Mouse (Mus musculus): ENCODE results near the gene Dapk2. TPM values are rescaled to one million over a fixed set of nuclear protein-coding genes. Genes with fewer than 3 reads are reported as not detected.

Gene Dapk2
- polyA plus RNA-seq, 1 experiment = 10.8 TPM

DNA sequence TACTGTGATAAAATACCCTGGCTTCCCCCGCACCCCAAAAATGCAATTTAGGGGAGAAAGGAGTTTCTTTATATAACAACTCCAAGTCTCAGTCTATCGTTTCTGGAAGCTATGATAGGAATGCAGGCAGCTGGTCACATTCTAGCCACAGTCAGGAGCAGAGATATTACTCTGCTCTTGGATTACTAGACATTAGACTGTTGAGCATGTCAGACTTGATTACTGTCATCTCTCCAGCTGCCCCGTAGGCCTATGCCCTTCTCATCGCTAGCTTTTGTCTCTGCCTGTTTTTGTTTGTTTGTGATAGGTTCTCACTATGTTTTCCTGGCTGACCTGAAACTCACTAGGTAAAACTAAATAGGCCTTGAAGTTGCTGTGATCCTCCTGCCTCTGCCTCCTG lies 150.7 kb downstream of the Dapk2 start:
- TF ChIP-seq GATA1 (IDR thresholded peaks at IDR 0.05; ENCODE audit: low read length) (no peak), TAL1 (IDR thresholded peaks at IDR 0.05; ENCODE audit: low read length) (no peak)
- no peak overlapping the region for H3K4me3 ChIP-seq (replicated peaks)
- H3K27me3 ChIP-seq (ENCODE audit: control insufficient read depth) = peaks cover 3% of the 10 kb centered on the region
- H3K4me1 ChIP-seq (ENCODE audit: control insufficient read depth) = peaks cover 32% of the 10 kb centered on the region
- no peaks in the 10 kb centered on the region for H3K9me3 ChIP-seq (ENCODE audit: control insufficient read depth, low read length)
- no peaks in the 10 kb centered on the region for H3K36me3 ChIP-seq (ENCODE audit: control insufficient read depth)

- Histone ChIP-seq H3K27me3 (ENCODE audit: control insufficient read depth) (peaks cover 5% of the 10 kb centered on the region), H3K4me1 (ENCODE audit: control insufficient read depth) (peaks cover 6% of the 10 kb centered on the region), H3K9me3 (ENCODE audit: control insufficient read depth, low read length) (no peaks in the 10 kb centered on the region), H3K4me3 (replicated peaks) (no peak overlapping the region), H3K36me3 (ENCODE audit: control insufficient read depth) (no peaks in the 10 kb centered on the region)
- TF ChIP-seq GATA1 (IDR thresholded peaks at IDR 0.05; ENCODE audit: low read length) = no peak
- no peak for TF ChIP-seq TAL1 (IDR thresholded peaks at IDR 0.05; ENCODE audit: low read length)
These were observed 153.4 kb downstream of the Dapk2 start for GRCm38 (mm10) chr9:66311458-66311857.

- Histone ChIP-seq H3K36me3 (ENCODE audit: control insufficient read depth) (no peaks in the 10 kb centered on the region), H3K27me3 (ENCODE audit: control insufficient read depth) (peaks cover 21% of the 10 kb centered on the region), H3K4me3 (replicated peaks) (no peak overlapping the region), H3K4me1 (ENCODE audit: control insufficient read depth) (peaks cover 2% of the 10 kb centered on the region), H3K9me3 (ENCODE audit: control insufficient read depth, low read length) (no peaks in the 10 kb centered on the region)
- TF ChIP-seq TAL1 (IDR thresholded peaks at IDR 0.05; ENCODE audit: low read length) = no peak
- no peak for TF ChIP-seq GATA1 (IDR thresholded peaks at IDR 0.05; ENCODE audit: low read length)
These were observed 158.6 kb downstream of the Dapk2 start for GRCm38 (mm10) chr9:66316603-66317002.

Other genes with a start within 250 kb of the Dapk2 start
- 0.06 and 0.07 TPM in 2 replicates for gene Trip4, start 249.4 kb upstream of the Dapk2 start, polyA plus RNA-seq (2012)
- gene Csnk1g1, start 249.3 kb upstream of the Dapk2 start, polyA plus RNA-seq (2012) = 0.10 and 0.24 TPM in 2 replicates
- gene Ppib, start 98.0 kb upstream of the Dapk2 start, polyA plus RNA-seq (2012) = 10.8 and 12.3 TPM in 2 replicates
- 13.3 and 20.5 TPM in 2 replicates for gene Snx22, start 88.5 kb upstream of the Dapk2 start, polyA plus RNA-seq (2012)
- gene Snx1, start 31.6 kb upstream of the Dapk2 start, polyA plus RNA-seq (2012) = 11.0 and 14.6 TPM in 2 replicates
- 2.5 and 3.8 TPM in 2 replicates for gene Ciao2a, start 31.6 kb upstream of the Dapk2 start, polyA plus RNA-seq (2012)
- 1.9 and 2.0 TPM in 2 replicates for gene Herc1, start 192.2 kb downstream of the Dapk2 start, polyA plus RNA-seq (2012)